Mouse (Mus musculus) heart, embryonic 14.5 days (tissue): ENCODE results near the gene Ttyh2. TPM values are rescaled to one million over a fixed set of nuclear protein-coding genes. Genes with fewer than 3 reads are reported as not detected.

Source experiments
- ATAC-seq: fragments of 200-750 bp; cut with Nextera tagmentation; 2 replicates; pipeline ENCODE4 v1.8.0; 2017; ENCODE audit warnings: low read depth, moderate TSS enrichment; ENCODE audit not compliant: insufficient number of reproducible peaks, insufficient read depth, low FRiP score
- H3K27ac ChIP-seq, 2 experiments: fragments of 200-500 bp in 1 of 2; fragments of 300-500 bp in 1 of 2; sonication (generic) in 1 of 2; replicated peaks in 1 of 2; 2 replicates each; pipeline ENCODE4 v1.5.1; 2012 to 2014; ENCODE audit warnings: low read depth in 2 of 2, low read length in 2 of 2, control low read depth in 1 of 2, mild to moderate bottlenecking in 1 of 2, mixed read lengths in 1 of 2; ENCODE audit not compliant: control insufficient read depth in 1 of 2, insufficient read depth in 1 of 2
- H3K27me3 ChIP-seq: fragments of 300-500 bp; sonication (generic); 2 replicates; pipeline ENCODE4 v1.6.1; 2014; ENCODE audit warnings: mild to moderate bottlenecking, low read length, control low read depth; ENCODE audit not compliant: control insufficient read depth, insufficient read depth
- H3K36me3 ChIP-seq: fragments of 300-500 bp; sonication (generic); 2 replicates; pipeline ENCODE4 v1.6.1; 2014; ENCODE audit warnings: mild to moderate bottlenecking, control low read depth, low read length, mixed read lengths; ENCODE audit not compliant: control insufficient read depth, insufficient read depth
- H3K4me1 ChIP-seq, 2 experiments: fragments of 200-500 bp in 1 of 2; fragments of 300-500 bp in 1 of 2; sonication (generic) in 1 of 2; 2 replicates each; pipeline ENCODE4 v1.6.1; 2012 to 2014; ENCODE audit warnings: low read length in 2 of 2, control low read depth in 1 of 2, mixed read lengths in 1 of 2; ENCODE audit not compliant: control insufficient read depth in 2 of 2, insufficient read depth in 2 of 2
- H3K4me2 ChIP-seq: fragments of 300-500 bp; sonication (generic); 2 replicates; pipeline ENCODE4 v1.6.1; 2014; ENCODE audit warnings: mild to moderate bottlenecking, low read length
- H3K4me3 ChIP-seq, 2 experiments: fragments of 200-500 bp in 1 of 2; fragments of 300-500 bp in 1 of 2; sonication (generic) in 1 of 2; 2 replicates each; pipeline ENCODE4 v1.5.1; 2012 to 2014; ENCODE audit warnings: low read length in 2 of 2, mild to moderate bottlenecking in 2 of 2, control low read depth in 1 of 2, low read depth in 1 of 2, moderate library complexity in 1 of 2; ENCODE audit not compliant: control insufficient read depth in 1 of 2, insufficient read depth in 1 of 2
- H3K9ac ChIP-seq: fragments of 300-500 bp; sonication (generic); 2 replicates; pipeline ENCODE4 v1.6.1; 2014; ENCODE audit warnings: mild to moderate bottlenecking, low read length
- H3K9me3 ChIP-seq: fragments of 300-500 bp; sonication (generic); 2 replicates; pipeline ENCODE4 v1.6.1; 2016; ENCODE audit warnings: low read length, control low read depth; ENCODE audit not compliant: control insufficient read depth
- WGBS: fragments of 180-500 bp; shearing (Covaris S2); extraction: QIAGEN DNeasy Blood & Tissue Kit; methylation state at CpG from one replicate; pipeline ENCODE4 v1.1.7; 2014; 5-methylcytosine and 5-hydroxymethylcytosine counted together
- polyA plus RNA-seq: library from polyadenylated mRNA; unstranded; fragments of >200 nt; fragmentation: Nextera tagmentation; extraction: Ambion mirVana; gene quantifications from 2 replicates; pipeline ENCODE4 v1.2.1, GENCODE M21; 2014

Gene Ttyh2
- polyA plus RNA-seq, 1 experiment from 2014 or later = 7.9 TPM

- H3K4me2 ChIP-seq = no peak overlapping the region
- H3K4me1 ChIP-seq = peaks cover 7 to 9% of the 10 kb centered on the region in 2 experiments; a peak in 3 of 4 replicates
- no peak overlapping the region for H3K27ac ChIP-seq
- H3K9me3 ChIP-seq = no peaks in the 10 kb centered on the region
- no peaks in the 10 kb centered on the region for H3K36me3 ChIP-seq
- no peak overlapping the region for H3K4me3 ChIP-seq
- 76% methylated on average over 2 of the region's 2 CpGs for WGBS
- no peak for ATAC-seq
- H3K9ac ChIP-seq = no peak overlapping the region
- no peaks in the 10 kb centered on the region for H3K27me3 ChIP-seq
Observed at GRCm38 (mm10) chr11:114736111-114736510, 60.9 kb downstream of the Ttyh2 start.

GRCm38 (mm10) chr11:114736913-114737624 is 61.8 kb downstream of the Ttyh2 start:
- Histone ChIP-seq H3K36me3 (no peaks in the 10 kb centered on the region), H3K27ac (no peak overlapping the region), H3K4me3 (no peak overlapping the region), H3K4me2 (0 out of 2 replicates have a peak overlapping the region, but pooled peaks have one; percentile 6), H3K9me3 (no peaks in the 10 kb centered on the region), H3K4me1 (peaks cover 7 to 9% of the 10 kb centered on the region in 2 experiments; a peak in 3 of 4 replicates), H3K27me3 (no peaks in the 10 kb centered on the region), H3K9ac (no peak overlapping the region)
- no peak; the same call in 1 of the 2 replicates for ATAC-seq
- WGBS = 41% methylated on average over 11 of the region's 11 CpGs

- no peak overlapping the region for H3K4me2 ChIP-seq
- no peak overlapping the region for H3K4me3 ChIP-seq
- H3K36me3 ChIP-seq = no peaks in the 10 kb centered on the region
- peaks cover 9% of the 10 kb centered on the region in 2 experiments; a peak in 3 of 4 replicates for H3K4me1 ChIP-seq
- no peak overlapping the region for H3K9ac ChIP-seq
- WGBS = 28% methylated on average over 10 of the region's 10 CpGs
- ATAC-seq = 0 out of 2 replicates have a peak, but pooled peaks have one; percentile 44
- no peaks in the 10 kb centered on the region for H3K27me3 ChIP-seq
- no peaks in the 10 kb centered on the region for H3K9me3 ChIP-seq
- no peak overlapping the region for H3K27ac ChIP-seq
Observed at GRCm38 (mm10) chr11:114740598-114740997, 65.4 kb downstream of the Ttyh2 start.

- no peak for ATAC-seq
- Histone ChIP-seq H3K9me3 (no peaks in the 10 kb centered on the region), H3K4me1 (peaks cover 9% of the 10 kb centered on the region in 2 experiments; a peak in 3 of 4 replicates), H3K9ac (no peak overlapping the region), H3K4me3 (no peak overlapping the region), H3K4me2 (no peak overlapping the region), H3K36me3 (no peaks in the 10 kb centered on the region), H3K27ac (no peak overlapping the region), H3K27me3 (no peaks in the 10 kb centered on the region)
- WGBS = 63% methylated on average over 6 of the region's 6 CpGs
Observed at GRCm38 (mm10) chr11:114741451-114741850, 66.2 kb downstream of the Ttyh2 start.

GRCm38 (mm10) chr11:114745134-114745533 is 69.9 kb downstream of the Ttyh2 start:
- 0% methylated on average over 12 of the region's 12 CpGs for WGBS
- Histone ChIP-seq H3K4me3 (no peak overlapping the region), H3K9ac (peak overlapping the region; percentile 51; the same call in 1 of the 2 replicates), H3K27ac (no peak overlapping the region), H3K4me1 (peaks cover 6 to 8% of the 10 kb centered on the region in 2 experiments; a peak in 3 of 4 replicates), H3K27me3 (no peaks in the 10 kb centered on the region), H3K4me2 (peak overlapping the region; percentile 49), H3K9me3 (no peaks in the 10 kb centered on the region), H3K36me3 (no peaks in the 10 kb centered on the region)
- ATAC-seq = peak; percentile 58; the same call in 1 of the 2 replicates

- H3K36me3 ChIP-seq = no peaks in the 10 kb centered on the region
- 80% methylated on average over 12 of the region's 12 CpGs for WGBS
- H3K4me3 ChIP-seq = no peak overlapping the region
- no peak overlapping the region for H3K4me2 ChIP-seq
- no peaks in the 10 kb centered on the region for H3K27me3 ChIP-seq
- H3K9ac ChIP-seq = no peak overlapping the region
- no peak overlapping the region for H3K27ac ChIP-seq
- no peaks in the 10 kb centered on the region for H3K9me3 ChIP-seq
- ATAC-seq = no peak
- peaks cover 0 to 2% of the 10 kb centered on the region in 2 experiments; a peak in 1 of 4 replicates for H3K4me1 ChIP-seq
Observed at GRCm38 (mm10) chr11:114747564-114748138, 72.4 kb downstream of the Ttyh2 start.

GRCm38 (mm10) chr11:114764820-114765818 is 89.9 kb downstream of the Ttyh2 start, which contains the start of gene Kif19a:
Gene Kif19a, plus strand, starts transcription at chr11:114765388.
- Histone ChIP-seq H3K9ac (peak within 1 kb of the TSS; percentile 49; the same call in 1 of the 2 replicates), H3K27me3 (peaks cover 24% of the 10 kb centered on the region), H3K4me2 (peak within 1 kb of the TSS; percentile 82), H3K27ac (no peak within 1 kb of the TSS), H3K36me3 (no peaks in the 10 kb centered on the region), H3K4me3 (peak within 1 kb of the TSS; percentile 46 to 48), H3K4me1 (peaks cover 7% of the 10 kb centered on the region in 2 experiments; a peak in 2 of 4 replicates), H3K9me3 (no peaks in the 10 kb centered on the region)
- 3% methylated on average over 47 of the region's 51 CpGs for WGBS
- ATAC-seq = peak; percentile 31; the same call in 1 of the 2 replicates
